Mouse (Mus musculus) liver, adult 2 months (tissue): ENCODE data around the gene Ppp1cc. TPM values are rescaled to one million over a fixed set of nuclear protein-coding genes. Genes with fewer than 3 reads are reported as not detected.

ENCODE experiments used
- DNase-seq: peaks from one replicate; pipeline ENCODE4 v3.0.0-alpha.2; 2011; ENCODE audit warnings: low read depth, low spot score; ENCODE audit errors: extremely low read depth
- H3K27ac ChIP-seq: fragments of 200-500 bp; replicated peaks from 2 replicates; pipeline ENCODE4 v1.5.1; 2012; ENCODE audit warnings: low read depth, mild to moderate bottlenecking, control low read depth, inconsistent platforms, low read length; ENCODE audit not compliant: insufficient read depth
- H3K27me3 ChIP-seq: fragments of 200-500 bp; 2 replicates; pipeline ENCODE4 v1.6.1; 2012; ENCODE audit warnings: mild to moderate bottlenecking, moderate library complexity, low read length, inconsistent platforms; ENCODE audit not compliant: control insufficient read depth, insufficient read depth
- H3K36me3 ChIP-seq: fragments of 200-500 bp; 2 replicates; pipeline ENCODE4 v1.6.1; 2012; ENCODE audit warnings: low read length, inconsistent platforms; ENCODE audit not compliant: control insufficient read depth, insufficient read depth
- H3K4me1 ChIP-seq: fragments of 200-500 bp; 2 replicates; pipeline ENCODE4 v1.6.1; 2011; ENCODE audit warnings: low read length; ENCODE audit not compliant: control insufficient read depth, insufficient read depth
- H3K4me3 ChIP-seq: fragments of 200-500 bp; 2 replicates; pipeline ENCODE4 v1.5.1; 2011; ENCODE audit warnings: low read depth, mild to moderate bottlenecking, control low read depth, low read length, moderate library complexity; ENCODE audit not compliant: insufficient read depth
- H3K79me2 ChIP-seq: fragments of 200-500 bp; 2 replicates; pipeline ENCODE4 v1.6.1; 2012; ENCODE audit warnings: inconsistent platforms, mild to moderate bottlenecking, low read length, moderate library complexity; ENCODE audit not compliant: control insufficient read depth, insufficient read depth
- H3K9ac ChIP-seq: fragments of 200-500 bp; 2 replicates; pipeline ENCODE4 v1.6.1; 2012; ENCODE audit warnings: low read depth, mild to moderate bottlenecking, control low read depth, inconsistent platforms, low read length
- CTCF ChIP-seq: fragments of 200-500 bp; IDR thresholded peaks from 2 replicates; pipeline ENCODE4 v1.5.1; 2011; ENCODE audit warnings: low read depth, low read length, control low read depth
- POLR2A ChIP-seq: fragments of 200-500 bp; IDR thresholded peaks from 2 replicates; pipeline ENCODE4 v1.6.1; 2011; ENCODE audit warnings: low read length, control low read depth; ENCODE audit not compliant: insufficient read depth; ENCODE audit errors: extremely low read depth
- WGBS: fragments of 180-500 bp; shearing (Covaris S2); methylation state at CpG from one replicate; pipeline ENCODE4 v1.1.7; 2018; 5-methylcytosine and 5-hydroxymethylcytosine counted together
- polyA plus RNA-seq: library from polyadenylated mRNA; depleted of rRNA; stranded (reverse); fragments of >200 nt; gene quantifications from 2 replicates; pipeline ENCODE4 v1.2.3, GENCODE M21; 2012
- total RNA-seq: library from RNA; depleted of rRNA; stranded (reverse); fragments of >200 nt; gene quantifications from 2 replicates; pipeline ENCODE4 v1.2.3, GENCODE M21; 2014

Gene Ppp1cc
- total and polyA plus RNA-seq, 2 experiments: 36.4 to 100 TPM

DNA sequence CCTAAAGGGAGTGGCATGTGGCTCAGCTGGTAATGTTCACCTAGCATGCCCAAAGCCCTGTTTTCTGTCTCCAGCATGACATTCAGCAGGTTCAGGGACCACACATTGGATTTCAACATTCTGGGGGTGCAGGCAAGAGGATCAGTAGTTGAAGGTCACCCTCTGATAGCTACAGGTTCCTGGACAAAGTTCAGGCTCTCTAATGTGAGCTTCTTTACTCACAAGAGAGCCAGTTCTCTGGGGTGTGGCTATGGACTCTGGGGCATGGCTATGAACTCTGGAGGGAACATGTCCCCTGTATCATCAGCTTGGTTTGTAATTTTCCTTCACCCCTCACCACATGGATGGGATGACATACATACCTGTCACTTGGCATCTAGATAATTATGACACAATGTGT, 2.5 kb upstream of the Ppp1cc start:
- peaks cover 21% of the 10 kb centered on the region for H3K4me1 ChIP-seq
- peaks cover 23% of the 10 kb centered on the region for H3K79me2 ChIP-seq
- no peaks in the 10 kb centered on the region for H3K36me3 ChIP-seq
- H3K9ac ChIP-seq: no peak overlapping the region
- TF ChIP-seq POLR2A (no peak), CTCF (no peak)
- H3K27me3 ChIP-seq: no peaks in the 10 kb centered on the region
- DNase-seq: peak; percentile 84
- H3K4me3 ChIP-seq: no peak overlapping the region
- H3K27ac ChIP-seq: peak overlapping the region; percentile 40; the same call in 1 of the 2 replicates

DNA sequence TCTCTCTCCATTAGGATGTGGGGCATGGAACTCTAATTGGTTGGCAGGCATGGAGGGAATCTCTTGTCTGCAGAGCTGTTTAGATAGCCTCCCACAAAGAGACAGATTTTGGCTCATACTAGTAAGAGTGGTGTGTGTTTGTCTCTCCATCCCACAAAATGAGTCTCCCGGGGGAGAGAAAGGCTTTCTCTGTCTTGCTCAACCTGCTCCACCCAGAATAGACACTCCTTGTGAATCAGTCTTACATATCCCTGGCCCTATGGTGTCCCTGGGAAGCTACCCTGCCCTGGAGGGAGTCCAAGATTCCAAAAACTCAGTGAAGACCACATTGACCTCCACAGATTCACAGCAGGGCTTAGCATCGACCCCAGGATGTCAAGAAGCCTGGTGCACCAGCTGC, 1.6 kb upstream of the Ppp1cc start:
- Histone ChIP-seq H3K4me3 (no peak overlapping the region), H3K9ac (no peak overlapping the region), H3K79me2 (peaks cover 30% of the 10 kb centered on the region), H3K27me3 (no peaks in the 10 kb centered on the region), H3K27ac (no peak overlapping the region), H3K4me1 (peaks cover 27% of the 10 kb centered on the region), H3K36me3 (no peaks in the 10 kb centered on the region)
- WGBS: 61% methylated on average over 2 of the region's 2 CpGs
- DNase-seq: no peak
- TF ChIP-seq POLR2A: no peak
- no peak for TF ChIP-seq CTCF

GRCm38 (mm10) chr5:122158557-122159515, 758 bp downstream of the Ppp1cc start:
- peaks cover 41% of the 10 kb centered on the region for H3K4me1 ChIP-seq
- peak; percentile 51 for DNase-seq

GRCm38 (mm10) chr5:122163194-122163593, 5.1 kb downstream of the Ppp1cc start:
- Histone ChIP-seq H3K4me3 (no peak overlapping the region), H3K27ac (no peak overlapping the region), H3K4me1 (peaks cover 39% of the 10 kb centered on the region), H3K27me3 (no peaks in the 10 kb centered on the region), H3K9ac (no peak overlapping the region), H3K79me2 (peaks cover 50% of the 10 kb centered on the region), H3K36me3 (peaks cover 2% of the 10 kb centered on the region; the same call in 1 of the 2 replicates)
- no peak for DNase-seq
- no peak for TF ChIP-seq CTCF
- no peak for TF ChIP-seq POLR2A
- 37% methylated on average over 6 of the region's 6 CpGs for WGBS

More at GRCm38 (mm10) chr5:122158557-122159515, 758 bp downstream of the Ppp1cc start:
- TF ChIP-seq CTCF: no peak
- TF ChIP-seq POLR2A: no peak
- Histone ChIP-seq H3K36me3 (no peaks in the 10 kb centered on the region; the same call in 1 of the 2 replicates), H3K79me2 (peaks cover 43% of the 10 kb centered on the region), H3K4me3 (peak overlapping the region; percentile 98), H3K27ac (peak overlapping the region; percentile 43), H3K9ac (peak overlapping the region; percentile 97), H3K27me3 (no peaks in the 10 kb centered on the region)
- 2% methylated on average over 42 of the region's 42 CpGs for WGBS

- 0 out of 2 replicates have a peak overlapping the region, but pooled peaks have one; percentile 2 for H3K9ac ChIP-seq
- no peak for DNase-seq
- no peaks in the 10 kb centered on the region for H3K27me3 ChIP-seq
- TF ChIP-seq CTCF (no peak), POLR2A (no peak)
- H3K4me1 ChIP-seq: peaks cover 39% of the 10 kb centered on the region
- WGBS: 13% methylated on average over 3 of the region's 3 CpGs
- peaks cover 42% of the 10 kb centered on the region for H3K79me2 ChIP-seq
- H3K36me3 ChIP-seq: peaks cover 7% of the 10 kb centered on the region
- no peak overlapping the region for H3K4me3 ChIP-seq
- no peak overlapping the region for H3K27ac ChIP-seq
These were observed 5.9 kb downstream of the Ppp1cc start for GRCm38 (mm10) chr5:122164011-122164410.
